Mouse (Mus musculus): Measurements from ENCODE around the gene Rab44. TPM values are rescaled to one million over a fixed set of nuclear protein-coding genes. Genes with fewer than 3 reads are reported as not detected.

Rab44 gene
- polyA plus RNA-seq, 1 experiment from 2014 or later: 6.3 TPM

DNA sequence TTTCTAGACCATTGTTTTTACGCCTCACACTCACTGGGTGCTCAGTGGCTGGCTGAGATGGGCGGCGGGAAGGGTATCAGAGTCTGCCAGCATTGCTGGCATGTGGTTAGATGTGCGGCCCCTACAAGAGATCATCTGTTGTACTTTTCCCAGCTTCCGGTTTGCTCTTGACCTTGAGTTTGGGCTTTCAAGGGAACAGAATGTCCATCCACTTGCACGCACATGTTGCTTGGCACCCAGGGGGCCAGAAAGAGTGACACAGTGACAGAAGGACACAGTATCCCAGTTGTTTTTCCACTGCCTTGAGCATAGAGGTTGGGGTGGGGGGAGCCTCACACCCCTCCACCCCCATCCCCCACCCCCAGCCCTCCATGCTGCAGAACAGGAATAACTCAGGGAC lies 33.8 kb downstream of the Rab44 start:
- no peaks in the 10 kb centered on the region for H3K4me1 ChIP-seq (ENCODE audit: insufficient read depth)
- ATAC-seq: no peak
- no peak overlapping the region for H3K4me2 ChIP-seq (ENCODE audit: low read depth, low read length)
- no peaks in the 10 kb centered on the region for H3K9me3 ChIP-seq (ENCODE audit: low read length)
- H3K36me3 ChIP-seq (replicated peaks; ENCODE audit: insufficient read depth, low read length): no peaks in the 10 kb centered on the region
- no peak for DNase-seq
- no peak overlapping the region for H3K9ac ChIP-seq (replicated peaks)
- 69% methylated on average over 6 of the region's 6 CpGs for WGBS (ENCODE audit: insufficient replicate concordance)
- TF ChIP-seq EP300 (IDR thresholded peaks at IDR 0.05; ENCODE audit: low read depth) (no peak), CTCF (IDR thresholded peaks at IDR 0.05; ENCODE audit: low read depth) (no peak)
- H3K4me3 ChIP-seq (ENCODE audit: low read depth, low read length): no peak overlapping the region
- no peak overlapping the region for H3K27ac ChIP-seq (ENCODE audit: low read depth)
- H3K27me3 ChIP-seq (ENCODE audit: insufficient read depth, low read length): no peaks in the 10 kb centered on the region

DNA sequence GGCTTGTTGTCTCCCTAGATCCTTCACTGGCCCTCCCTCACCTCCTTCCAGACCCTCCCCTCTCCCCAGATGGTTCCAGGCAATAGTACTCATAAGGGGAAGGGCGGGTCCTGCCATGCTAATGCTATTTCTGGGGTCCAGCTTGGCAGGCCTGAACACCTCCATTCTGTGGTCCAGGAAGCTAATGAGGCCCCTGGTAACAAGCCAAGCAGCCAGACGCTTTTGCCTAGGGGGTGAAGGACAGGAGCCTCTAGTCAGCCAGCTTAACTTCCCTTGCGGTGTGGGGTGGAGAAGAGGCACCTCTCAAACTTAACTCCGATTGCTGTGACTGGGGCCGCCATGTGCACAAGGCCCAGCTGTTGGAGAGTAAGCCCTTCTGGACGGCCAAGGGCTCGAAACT lies 35.8 kb downstream of the Rab44 start:
- WGBS (ENCODE audit: insufficient replicate concordance): 64% methylated on average over 7 of the region's 7 CpGs
- H3K9ac ChIP-seq (replicated peaks): no peak overlapping the region
- ATAC-seq: no peak
- no peaks in the 10 kb centered on the region for H3K27me3 ChIP-seq (ENCODE audit: insufficient read depth, low read length)
- DNase-seq: no peak
- no peaks in the 10 kb centered on the region; the same call in 1 of the 2 replicates for H3K4me1 ChIP-seq (ENCODE audit: insufficient read depth)
- no peak for TF ChIP-seq CTCF (IDR thresholded peaks at IDR 0.05; ENCODE audit: low read depth)
- H3K36me3 ChIP-seq (replicated peaks; ENCODE audit: insufficient read depth, low read length): no peaks in the 10 kb centered on the region
- H3K4me3 ChIP-seq (ENCODE audit: low read depth, low read length): no peak overlapping the region
- H3K9me3 ChIP-seq (ENCODE audit: low read length): no peaks in the 10 kb centered on the region
- no peak overlapping the region for H3K4me2 ChIP-seq (ENCODE audit: low read depth, low read length)
- no peak overlapping the region for H3K27ac ChIP-seq (ENCODE audit: low read depth)

DNA sequence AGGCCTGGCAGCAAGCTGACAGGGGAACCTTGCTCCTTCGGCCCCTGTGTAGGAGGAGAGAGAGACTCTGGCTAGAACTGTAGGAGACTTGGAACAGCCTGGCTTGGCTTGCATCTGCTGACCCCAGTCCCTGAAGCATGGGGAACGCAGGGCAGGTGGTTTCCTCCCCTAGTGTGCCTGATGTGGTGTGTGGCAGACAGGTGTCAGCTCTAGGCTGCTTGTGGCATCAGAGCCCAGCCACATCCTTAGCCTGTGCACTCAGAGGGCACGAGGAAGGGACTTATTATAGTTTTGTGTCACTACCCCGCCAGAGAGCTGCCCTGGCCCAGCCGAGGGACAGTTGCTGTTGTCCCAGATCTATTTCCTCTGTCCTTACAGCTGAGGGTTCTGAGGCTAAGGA lies 38.6 kb downstream of the Rab44 start:
- DNase-seq: no peak

DNA sequence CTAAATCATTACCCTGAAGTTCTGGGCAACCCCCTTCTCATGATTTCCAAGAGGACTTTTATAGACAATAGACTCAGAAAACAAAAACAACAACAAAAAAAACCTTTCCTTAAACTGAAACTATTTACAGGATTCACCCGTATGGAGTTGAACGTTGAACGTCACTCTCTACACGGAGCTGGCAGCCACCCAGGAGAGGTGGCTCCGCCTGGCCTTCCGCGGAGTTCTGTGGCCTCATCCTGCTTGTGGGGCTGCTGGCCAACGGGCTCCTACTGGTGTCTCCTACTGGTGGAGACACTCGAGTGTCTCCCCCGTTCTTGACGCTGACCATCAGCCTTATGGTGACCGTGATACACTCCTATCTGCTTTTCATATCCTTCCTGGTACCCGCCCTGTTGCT lies 40.3 kb downstream of the Rab44 start:
- no peaks in the 10 kb centered on the region; the same call in 1 of the 2 replicates for H3K4me1 ChIP-seq (ENCODE audit: insufficient read depth)
- WGBS (ENCODE audit: insufficient replicate concordance): 53% methylated on average over 13 of the region's 13 CpGs
- H3K36me3 ChIP-seq (replicated peaks; ENCODE audit: insufficient read depth, low read length): no peaks in the 10 kb centered on the region
- no peak overlapping the region for H3K27ac ChIP-seq (ENCODE audit: low read depth)
- no peaks in the 10 kb centered on the region for H3K9me3 ChIP-seq (ENCODE audit: low read length)
- H3K4me3 ChIP-seq (ENCODE audit: low read depth, low read length): no peak overlapping the region
- TF ChIP-seq CTCF (IDR thresholded peaks at IDR 0.05; ENCODE audit: low read depth) (no peak), EP300 (IDR thresholded peaks at IDR 0.05; ENCODE audit: low read depth) (no peak)
- ATAC-seq: no peak; the same call in 1 of the 2 replicates
- DNase-seq: peak; percentile 47
- no peak overlapping the region for H3K4me2 ChIP-seq (ENCODE audit: low read depth, low read length)
- no peak overlapping the region for H3K9ac ChIP-seq (replicated peaks)
- no peaks in the 10 kb centered on the region for H3K27me3 ChIP-seq (ENCODE audit: insufficient read depth, low read length)

More for the DNA sequence above, 38.6 kb downstream of the Rab44 start:
- no peaks in the 10 kb centered on the region for H3K9me3 ChIP-seq (ENCODE audit: low read length)
- 44% methylated on average over 4 of the region's 5 CpGs for WGBS (ENCODE audit: insufficient replicate concordance)
- ATAC-seq: no peak
- no peaks in the 10 kb centered on the region for H3K36me3 ChIP-seq (replicated peaks; ENCODE audit: insufficient read depth, low read length)
- H3K4me2 ChIP-seq (ENCODE audit: low read depth, low read length): no peak overlapping the region
- TF ChIP-seq CTCF (IDR thresholded peaks at IDR 0.05; ENCODE audit: low read depth): no peak
- TF ChIP-seq EP300 (IDR thresholded peaks at IDR 0.05; ENCODE audit: low read depth): no peak
- H3K27me3 ChIP-seq (ENCODE audit: insufficient read depth, low read length): no peaks in the 10 kb centered on the region
- no peak overlapping the region for H3K9ac ChIP-seq (replicated peaks)
- no peaks in the 10 kb centered on the region; the same call in 1 of the 2 replicates for H3K4me1 ChIP-seq (ENCODE audit: insufficient read depth)
- H3K4me3 ChIP-seq (ENCODE audit: low read depth, low read length): no peak overlapping the region
- no peak overlapping the region for H3K27ac ChIP-seq (ENCODE audit: low read depth)

DNA sequence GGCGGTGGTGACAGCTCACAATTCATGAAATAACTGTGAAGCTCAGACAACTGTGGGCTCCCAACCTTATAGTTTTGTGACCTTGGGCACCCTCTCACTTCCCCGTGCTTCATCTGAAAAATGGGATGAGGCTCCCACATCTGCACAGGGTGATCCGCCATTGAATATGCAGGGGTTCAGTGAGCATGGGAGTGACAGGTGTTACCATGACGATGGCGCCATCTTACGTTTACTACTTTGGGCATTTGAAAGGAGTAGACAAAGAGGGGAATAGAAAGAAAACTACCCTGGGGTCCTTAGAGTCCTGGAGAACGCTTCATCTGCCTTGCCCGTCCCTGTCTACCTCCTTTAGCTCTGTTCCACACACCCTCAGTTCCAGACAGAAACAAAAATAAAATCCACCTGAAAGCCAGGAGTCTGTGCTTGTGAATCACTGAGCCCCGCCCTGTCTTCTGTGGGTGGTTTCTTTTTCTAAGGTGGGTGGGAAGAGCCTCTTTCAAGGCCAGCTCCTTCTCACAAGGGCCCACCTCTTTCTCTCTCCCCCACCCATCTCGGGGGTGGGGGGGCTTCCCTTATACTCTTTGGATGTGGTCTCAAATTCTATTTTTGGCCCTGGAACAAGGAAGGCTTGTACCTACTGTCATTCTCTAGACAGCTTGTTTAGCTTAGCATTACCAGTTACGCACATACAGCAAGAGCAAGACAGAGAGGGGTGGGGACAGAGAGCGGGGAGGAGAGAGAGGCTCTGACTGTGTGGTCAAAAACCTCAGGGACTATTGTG lies 41.6 kb downstream of the Rab44 start:
- TF ChIP-seq EP300 (IDR thresholded peaks at IDR 0.05; ENCODE audit: low read depth) (no peak), CTCF (IDR thresholded peaks at IDR 0.05; ENCODE audit: low read depth) (no peak)
- Histone ChIP-seq H3K9me3 (ENCODE audit: low read length) (no peaks in the 10 kb centered on the region), H3K27ac (ENCODE audit: low read depth) (no peak overlapping the region), H3K9ac (replicated peaks) (no peak overlapping the region), H3K4me1 (ENCODE audit: insufficient read depth) (no peaks in the 10 kb centered on the region; the same call in 1 of the 2 replicates), H3K4me3 (ENCODE audit: low read depth, low read length) (no peak overlapping the region), H3K36me3 (replicated peaks; ENCODE audit: insufficient read depth, low read length) (no peaks in the 10 kb centered on the region), H3K4me2 (ENCODE audit: low read depth, low read length) (no peak overlapping the region), H3K27me3 (ENCODE audit: insufficient read depth, low read length) (no peaks in the 10 kb centered on the region)
- 74% methylated on average over 12 of the region's 12 CpGs for WGBS (ENCODE audit: insufficient replicate concordance)
- DNase-seq (no peak), ATAC-seq (no peak)

DNA sequence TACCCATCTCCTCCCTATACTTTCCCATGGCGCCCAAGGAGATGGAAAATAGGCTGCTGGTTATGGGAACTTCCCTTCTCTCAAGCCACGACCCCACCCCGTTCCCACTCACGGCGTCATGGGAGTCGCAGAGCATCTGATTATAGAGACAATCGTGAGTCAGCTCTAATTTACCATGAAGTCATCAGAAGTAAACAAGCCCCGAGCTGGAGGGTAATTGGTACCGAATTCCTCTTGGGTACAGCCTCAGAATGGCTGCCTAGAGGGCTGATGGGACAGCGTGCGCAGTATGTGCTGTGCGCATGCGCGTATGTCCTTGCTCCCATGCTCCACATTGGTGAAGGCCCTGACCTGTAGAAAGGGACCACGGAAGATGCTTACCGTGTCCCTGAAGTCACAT lies 42.5 kb downstream of the Rab44 start:
- H3K27me3 ChIP-seq (ENCODE audit: insufficient read depth, low read length): no peaks in the 10 kb centered on the region
- no peaks in the 10 kb centered on the region for H3K9me3 ChIP-seq (ENCODE audit: low read length)
- no peak overlapping the region for H3K4me3 ChIP-seq (ENCODE audit: low read depth, low read length)
- ATAC-seq: no peak
- H3K4me1 ChIP-seq (ENCODE audit: insufficient read depth): no peaks in the 10 kb centered on the region; the same call in 1 of the 2 replicates
- TF ChIP-seq CTCF (IDR thresholded peaks at IDR 0.05; ENCODE audit: low read depth) (no peak), EP300 (IDR thresholded peaks at IDR 0.05; ENCODE audit: low read depth) (no peak)
- no peak overlapping the region for H3K9ac ChIP-seq (replicated peaks)
- no peak overlapping the region for H3K4me2 ChIP-seq (ENCODE audit: low read depth, low read length)
- H3K27ac ChIP-seq (ENCODE audit: low read depth): no peak overlapping the region
- WGBS (ENCODE audit: insufficient replicate concordance): 74% methylated on average over 16 of the region's 16 CpGs
- no peak for DNase-seq
- H3K36me3 ChIP-seq (replicated peaks; ENCODE audit: insufficient read depth, low read length): no peaks in the 10 kb centered on the region
